Mouse (Mus musculus): Measurements from ENCODE around the gene Ube2m.
A peak's percentile ranks its signal among the peaks of the same experiment; 100 is the strongest.
"Not testable (repeated sequence)": the region's sequence is repeated elsewhere in the genome, so short reads cannot be mapped to it uniquely, and the experiment has no call there.

Ube2m gene

GRCm38 (mm10) chr7:13037901-13038555 is at the start of gene Ube2m:
Ube2m (minus strand) TSS chr7:13038275.
- peak; percentile 99 for DNase-seq (ENCODE audit: low spot score)

- no peak for DNase-seq (ENCODE audit: low spot score)
These were observed 34.2 kb upstream of the Ube2m start for GRCm38 (mm10) chr7:13072293-13072692.

DNA sequence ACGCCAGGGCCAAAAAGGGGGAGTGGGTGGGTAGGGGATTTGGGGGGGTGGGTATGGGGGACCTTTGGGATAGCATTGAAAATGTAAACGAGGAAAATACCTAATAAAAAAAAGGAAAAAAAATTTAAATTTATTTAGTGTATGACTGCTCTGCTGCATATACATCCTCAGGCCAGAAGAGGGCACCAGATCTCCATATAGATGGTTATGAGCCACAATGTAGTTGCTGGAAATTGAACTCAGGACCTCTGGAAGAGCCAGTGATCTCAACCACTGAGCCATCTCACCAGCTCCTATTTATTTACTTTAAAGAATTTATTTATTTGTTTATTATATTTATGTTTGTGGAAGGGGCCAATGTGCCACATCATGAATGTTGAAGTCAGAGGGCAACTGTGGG is 25.3 kb upstream of the Ube2m start:
- DNase-seq (ENCODE audit: low spot score): not testable (repeated sequence)

- DNase-seq (ENCODE audit: low spot score): no peak
These were observed 21.5 kb upstream of the Ube2m start for GRCm38 (mm10) chr7:13059536-13059935.

- DNase-seq (ENCODE audit: low spot score): no peak
These were observed 19.0 kb upstream of the Ube2m start for GRCm38 (mm10) chr7:13056913-13057700.

GRCm38 (mm10) chr7:13054287-13055010 is 16.4 kb upstream of the Ube2m start, which contains the start of gene Mzf1:
Mzf1 (minus strand) TSS chr7:13054764.
- DNase-seq (ENCODE audit: low spot score): peak; percentile 94

- no peak for DNase-seq (ENCODE audit: low spot score)
These were observed 15.8 kb upstream of the Ube2m start for GRCm38 (mm10) chr7:13053961-13054286.

GRCm38 (mm10) chr7:13053501-13053900 is 15.4 kb upstream of the Ube2m start:
- no peak for DNase-seq (ENCODE audit: low spot score)

GRCm38 (mm10) chr7:13053001-13053400 is 14.9 kb upstream of the Ube2m start:
- no peak for DNase-seq (ENCODE audit: low spot score)

DNA sequence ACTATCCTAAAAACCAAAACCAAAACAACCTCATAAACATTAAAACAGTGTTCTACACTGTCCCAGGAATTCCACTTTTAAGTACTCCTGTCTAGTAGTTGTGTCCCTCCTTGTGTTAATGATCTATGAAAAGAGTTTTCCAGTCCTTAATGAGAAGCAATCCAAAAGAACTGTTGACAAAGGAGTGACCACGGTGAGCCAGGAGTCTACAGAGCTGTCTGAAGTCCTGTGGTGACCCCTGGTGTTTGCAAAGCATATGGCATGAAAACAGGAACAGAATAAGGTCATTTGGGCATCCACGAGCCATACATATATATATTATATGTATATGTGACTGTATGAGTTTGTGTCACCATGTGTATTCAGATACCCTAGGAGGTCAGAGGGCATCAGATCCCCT is 8.0 kb upstream of the Ube2m start:
- DNase-seq (ENCODE audit: low spot score): peak; percentile 70

- DNase-seq (ENCODE audit: low spot score): no peak
These were observed 6.2 kb upstream of the Ube2m start for GRCm38 (mm10) chr7:13044254-13044625.

DNA sequence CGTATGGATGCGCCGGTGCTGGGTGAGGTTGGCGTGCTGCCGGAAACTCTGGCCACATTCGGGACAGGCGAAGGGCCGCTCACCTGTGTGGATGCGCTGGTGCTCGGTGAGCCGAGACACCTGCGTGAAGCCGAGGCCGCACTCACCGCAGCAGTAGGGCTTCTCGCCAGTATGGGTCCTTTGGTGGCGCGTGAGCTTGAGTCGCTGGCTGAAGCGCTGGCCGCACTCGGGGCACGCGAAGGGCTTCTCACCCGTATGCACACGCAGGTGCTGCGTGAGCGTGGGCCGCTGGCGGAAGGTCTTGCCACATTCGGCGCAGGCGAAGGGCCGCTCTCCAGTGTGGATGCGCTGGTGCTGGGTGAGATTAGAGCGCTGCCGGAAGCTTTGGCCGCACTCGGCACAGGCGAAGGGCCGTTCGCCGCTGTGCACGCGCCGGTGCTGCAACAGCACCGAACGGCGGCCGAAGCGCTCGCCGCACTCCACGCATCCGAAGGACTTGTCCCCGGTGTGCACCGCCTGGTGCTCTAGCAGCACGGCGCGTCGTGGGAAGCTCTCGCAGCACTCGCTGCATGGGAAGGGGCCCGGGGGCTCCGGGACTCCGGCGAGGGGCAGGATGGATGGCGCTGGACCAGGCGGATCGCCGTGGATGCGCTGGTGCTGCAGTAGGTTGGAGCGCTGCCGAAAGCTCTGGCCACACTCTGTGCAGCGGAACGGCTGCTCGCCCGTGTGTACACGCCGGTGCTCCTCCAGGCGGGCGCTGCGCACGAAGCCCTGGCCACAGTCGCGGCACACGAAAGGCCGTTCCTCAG is 5.6 kb upstream of the Ube2m start:
- DNase-seq (ENCODE audit: low spot score): no peak

DNA sequence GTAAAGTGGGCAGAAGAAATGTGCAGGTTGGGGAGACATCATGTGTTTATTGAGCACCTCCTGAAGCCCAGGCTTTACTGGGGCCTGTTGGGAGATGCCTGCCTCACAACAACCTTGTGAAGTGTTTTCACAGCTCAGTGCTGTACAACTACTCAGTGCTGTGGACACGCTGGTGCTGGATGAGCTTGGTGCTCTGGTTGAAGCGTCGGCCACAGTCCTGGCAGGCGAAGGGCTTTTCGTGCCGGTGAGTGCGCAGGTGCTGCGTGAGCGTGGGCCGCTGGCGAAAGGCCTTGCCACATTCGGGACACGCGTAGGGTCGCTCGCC is 5.0 kb upstream of the Ube2m start:
- no peak for DNase-seq (ENCODE audit: low spot score)

DNA sequence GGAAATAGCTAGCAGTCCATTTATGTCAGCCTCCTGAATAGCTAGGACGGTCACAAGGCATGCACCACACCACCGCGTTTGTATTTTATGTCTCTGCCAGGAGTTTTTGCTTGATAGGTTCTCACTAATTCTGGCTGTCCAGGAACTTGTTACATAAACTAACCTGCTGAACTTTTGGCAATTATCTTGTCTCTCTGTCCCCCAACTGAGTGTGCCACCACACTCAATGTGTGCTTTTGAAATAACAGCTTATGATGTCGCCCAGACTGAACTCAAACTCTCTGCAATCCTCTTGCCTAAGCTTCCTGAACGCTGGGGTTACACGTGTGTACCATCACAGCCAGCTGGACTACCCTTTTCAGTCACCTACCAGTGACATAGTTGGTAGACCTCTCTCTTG is 4.4 kb upstream of the Ube2m start:
- no peak for DNase-seq (ENCODE audit: low spot score)

- no peak for DNase-seq (ENCODE audit: low spot score)
These were observed 3.2 kb upstream of the Ube2m start for GRCm38 (mm10) chr7:13041256-13041655.

DNA sequence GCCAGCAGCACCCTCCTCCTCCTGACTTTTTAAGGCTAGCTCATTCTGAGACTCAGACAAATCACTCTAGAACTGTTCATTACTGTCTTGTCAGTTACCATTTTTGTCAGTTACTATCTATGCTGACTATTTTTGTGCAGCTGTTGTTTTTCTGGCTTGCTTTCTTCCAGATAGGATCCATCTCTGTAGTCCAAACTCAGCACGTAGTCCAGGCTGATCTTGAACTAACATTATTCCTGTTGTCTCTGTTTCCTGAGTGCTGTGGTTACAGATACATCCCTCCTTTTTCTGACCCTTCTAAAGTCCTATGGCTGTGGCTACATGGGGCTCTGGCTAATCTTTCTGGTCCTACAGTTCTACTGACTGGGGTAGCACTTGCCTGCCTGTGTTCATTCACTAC is 1.1 kb upstream of the Ube2m start:
- no peak for DNase-seq (ENCODE audit: low spot score)

GRCm38 (mm10) chr7:13038621-13039169 is 620 bp upstream of the Ube2m start:
- DNase-seq (ENCODE audit: low spot score): no peak

GRCm38 (mm10) chr7:13037366-13037765 is 709 bp downstream of the Ube2m start:
- DNase-seq (ENCODE audit: low spot score): no peak

DNA sequence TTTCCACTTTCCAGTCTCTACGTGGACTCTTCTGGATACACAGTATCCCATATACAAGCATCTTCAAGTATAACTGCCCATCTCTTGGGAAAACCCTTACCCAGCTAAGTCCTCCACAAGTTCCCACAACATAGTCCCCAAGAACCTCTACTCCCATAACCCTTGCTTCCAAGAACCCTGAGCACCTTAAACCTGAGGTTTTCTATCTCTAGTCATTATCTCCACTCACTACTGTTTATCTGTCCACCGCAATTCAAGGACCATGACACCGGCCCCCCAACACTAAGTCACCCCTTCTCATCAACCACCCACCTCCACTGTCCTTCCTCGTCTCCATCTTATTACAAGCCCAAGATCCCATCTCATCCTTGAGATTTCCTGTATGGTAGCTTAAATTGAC is 1.3 kb downstream of the Ube2m start:
- DNase-seq (ENCODE audit: low spot score): no peak

DNA sequence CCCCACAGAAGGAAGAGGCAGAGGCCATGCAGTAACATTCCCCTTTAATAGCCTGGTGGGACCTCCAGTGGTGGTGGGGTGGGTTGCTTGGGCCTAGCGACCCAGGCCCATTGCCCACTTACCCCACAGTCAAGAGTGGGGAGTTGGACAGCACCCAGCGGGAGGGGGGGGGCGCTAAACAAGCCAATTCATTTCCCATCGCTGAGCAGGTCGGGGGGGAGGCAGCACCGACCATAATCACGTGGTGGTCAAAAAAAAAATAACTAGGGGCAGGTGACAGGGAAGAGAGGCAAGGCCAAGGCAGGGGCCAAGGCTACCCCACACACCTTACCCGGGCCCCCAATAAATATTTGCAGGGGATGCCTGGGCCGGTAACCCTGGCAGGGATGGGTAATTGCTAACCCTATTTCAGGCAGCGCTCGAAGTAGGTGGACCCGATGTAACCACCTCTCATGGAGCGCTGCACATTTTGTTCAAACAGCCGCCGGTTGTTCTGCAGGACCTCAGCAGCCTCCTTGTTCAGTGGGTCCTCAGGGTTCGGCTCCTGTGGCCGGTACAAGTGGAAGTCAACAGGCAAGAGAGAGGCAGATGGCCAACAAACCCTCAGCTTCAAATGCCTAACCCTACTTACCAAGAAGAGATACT is 2.7 kb downstream of the Ube2m start:
- no peak for DNase-seq (ENCODE audit: low spot score)

DNA sequence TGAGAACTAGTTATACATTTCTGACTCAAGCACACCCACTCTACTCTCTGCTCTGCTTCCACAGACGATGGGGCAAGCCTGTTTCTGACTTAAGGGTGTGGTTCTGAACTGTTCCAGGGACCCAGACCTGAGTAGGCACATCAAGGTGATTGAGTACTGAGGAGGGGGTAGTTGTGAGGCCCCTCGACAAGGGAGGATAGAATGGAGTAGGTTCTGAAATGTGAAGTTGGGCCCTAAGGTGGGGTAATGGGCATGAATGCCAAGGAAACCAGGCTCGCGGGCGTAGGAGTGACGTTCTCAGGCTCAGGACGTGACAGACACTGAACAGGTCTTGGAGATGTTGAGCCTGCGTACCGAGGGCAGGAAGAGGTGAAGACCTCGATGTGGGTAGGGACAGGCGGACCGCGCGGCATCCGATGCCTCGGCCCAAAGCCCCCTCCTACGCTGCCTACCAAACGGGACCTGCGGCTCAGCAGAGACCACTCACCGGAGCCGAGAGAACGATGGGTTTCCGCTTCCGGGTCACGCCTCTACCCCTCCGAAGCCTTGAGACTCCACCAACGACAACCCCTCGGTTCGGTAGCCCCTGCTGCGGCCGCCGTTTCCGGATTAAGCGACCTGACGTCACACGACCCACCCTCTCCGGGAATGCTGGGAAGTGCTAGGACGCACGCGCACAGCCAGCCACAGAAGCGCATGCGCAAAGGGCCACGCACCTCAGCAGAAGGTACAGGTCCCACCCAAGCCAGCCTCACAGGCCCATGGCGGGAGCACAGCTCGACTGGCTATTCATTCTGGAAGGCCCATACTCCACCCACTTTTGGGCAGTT is 3.7 kb downstream of the Ube2m start, which contains the start of gene Chmp2a:
Gene Chmp2a, minus strand, starts transcription at position 660 of the 830 bp plus-strand sequence.
- peak; percentile 96 for DNase-seq (ENCODE audit: low spot score)
